Mouse (Mus musculus) ES-E14 (cell line): ENCODE measurements around the gene Fermt2.
A peak's percentile ranks its signal among the peaks of the same experiment; 100 is the strongest.

ENCODE experiments used
- CHD2 ChIP-seq: IDR thresholded peaks from 2 replicates; pipeline ENCODE4 v1.6.1; 2014; ENCODE audit warnings: mild to moderate bottlenecking, low read depth, low read length, inconsistent platforms
- HCFC1 ChIP-seq: IDR thresholded peaks from 2 replicates; pipeline ENCODE4 v1.6.1; 2012; ENCODE audit warnings: low read length, inconsistent platforms, borderline replicate concordance; ENCODE audit not compliant: insufficient read depth
- MAFK ChIP-seq: IDR thresholded peaks from 2 replicates; pipeline ENCODE4 v1.6.1; 2014; ENCODE audit warnings: mild to moderate bottlenecking, low read depth, low read length, inconsistent platforms; ENCODE audit not compliant: insufficient read depth
- ZC3H11A ChIP-seq: IDR thresholded peaks from 2 replicates; pipeline ENCODE4 v1.6.1; 2012; ENCODE audit warnings: low read depth, mild to moderate bottlenecking, inconsistent platforms, low read length, borderline replicate concordance
- ZNF384 ChIP-seq: IDR thresholded peaks from 2 replicates; pipeline ENCODE4 v1.6.1; 2012; ENCODE audit warnings: low read depth, low read length, inconsistent platforms

- TF ChIP-seq CHD2, result no peak
- TF ChIP-seq MAFK, result no peak
- TF ChIP-seq ZNF384, result peak; percentile 39; the same call in 1 of the 2 replicates
- TF ChIP-seq ZC3H11A, result no peak
- no peak for TF ChIP-seq HCFC1
Observed at GRCm38 (mm10) chr14:45530364-45531345, 737 bp upstream of the Fermt2 start.
